Mouse (Mus musculus) forebrain, embryonic 12.5 days (tissue): ENCODE measurements around the gene Commd9. TPM values are rescaled to one million over a fixed set of nuclear protein-coding genes. Genes with fewer than 3 reads are reported as not detected.

Experiments used
- ATAC-seq: fragments of 200-750 bp; cut with Nextera tagmentation; 2 replicates; pipeline ENCODE4 v1.8.0; 2017; ENCODE audit warnings: moderate TSS enrichment; ENCODE audit not compliant: low FRiP score
- H3K27ac ChIP-seq: fragments of 300-500 bp; sonication (generic); 2 replicates; pipeline ENCODE4 v1.5.1; 2016; ENCODE audit warnings: mild to moderate bottlenecking
- H3K27me3 ChIP-seq: fragments of 300-500 bp; sonication (generic); 2 replicates; pipeline ENCODE4 v1.6.1; 2016; ENCODE audit warnings: mild to moderate bottlenecking
- H3K36me3 ChIP-seq: fragments of 300-500 bp; sonication (generic); replicated peaks from 2 replicates; pipeline ENCODE4 v1.6.1; 2016; ENCODE audit warnings: mild to moderate bottlenecking
- H3K4me1 ChIP-seq: fragments of 300-500 bp; sonication (generic); 2 replicates; pipeline ENCODE4 v1.6.1; 2016
- H3K4me2 ChIP-seq: fragments of 300-500 bp; sonication (generic); 2 replicates; pipeline ENCODE4 v1.6.1; 2016; ENCODE audit warnings: mild to moderate bottlenecking, moderate library complexity
- H3K4me3 ChIP-seq: fragments of 300-500 bp; sonication (generic); replicated peaks from 2 replicates; pipeline ENCODE4 v1.5.1; 2016; ENCODE audit warnings: mild to moderate bottlenecking
- H3K9ac ChIP-seq: fragments of 300-500 bp; sonication (generic); 2 replicates; pipeline ENCODE4 v1.6.1; 2016; ENCODE audit warnings: mild to moderate bottlenecking
- H3K9me3 ChIP-seq: fragments of 300-500 bp; sonication (generic); 2 replicates; pipeline ENCODE4 v1.6.1; 2016
- WGBS: fragments of 180-500 bp; shearing (Covaris S2); methylation state at CpG from one replicate; pipeline ENCODE4 v1.1.7; 2016; 5-methylcytosine and 5-hydroxymethylcytosine counted together
- polyA plus RNA-seq: library from polyadenylated mRNA; unstranded; fragments of >200 nt; fragmentation: Nextera tagmentation; extraction: Ambion mirVana; gene quantifications from 2 replicates; pipeline ENCODE4 v1.2.1, GENCODE M21; 2016

The Commd9 gene
- polyA plus RNA-seq, 1 experiment from 2014 or later = 78.2 TPM

DNA sequence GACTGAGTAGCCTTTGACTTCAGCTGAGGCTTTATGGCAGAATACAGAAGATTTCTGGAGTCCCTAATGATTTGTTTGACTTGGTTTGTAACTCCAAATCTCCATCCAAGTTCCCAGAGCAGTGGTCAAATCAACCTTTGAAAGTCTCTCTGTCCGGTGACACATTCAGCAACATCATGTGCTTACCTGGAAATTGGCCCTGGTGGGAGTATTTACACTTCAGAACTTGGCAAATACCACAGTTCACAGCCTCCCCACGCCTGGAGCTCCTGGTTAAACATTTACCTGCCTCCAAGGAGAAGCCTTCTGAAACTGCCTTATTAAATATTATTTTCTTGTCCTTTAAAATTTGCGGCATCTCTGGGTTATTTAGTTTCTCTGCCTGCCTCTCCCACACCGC, 37.1 kb downstream of the Commd9 start:
- Histone ChIP-seq H3K4me1 (peaks cover 21% of the 10 kb centered on the region), H3K36me3 (no peaks in the 10 kb centered on the region), H3K4me2 (no peak overlapping the region), H3K27ac (no peak overlapping the region), H3K9ac (no peak overlapping the region), H3K4me3 (no peak overlapping the region), H3K9me3 (no peaks in the 10 kb centered on the region), H3K27me3 (no peaks in the 10 kb centered on the region)
- 84% methylated on average over 4 of the region's 4 CpGs for WGBS
- ATAC-seq = no peak

DNA sequence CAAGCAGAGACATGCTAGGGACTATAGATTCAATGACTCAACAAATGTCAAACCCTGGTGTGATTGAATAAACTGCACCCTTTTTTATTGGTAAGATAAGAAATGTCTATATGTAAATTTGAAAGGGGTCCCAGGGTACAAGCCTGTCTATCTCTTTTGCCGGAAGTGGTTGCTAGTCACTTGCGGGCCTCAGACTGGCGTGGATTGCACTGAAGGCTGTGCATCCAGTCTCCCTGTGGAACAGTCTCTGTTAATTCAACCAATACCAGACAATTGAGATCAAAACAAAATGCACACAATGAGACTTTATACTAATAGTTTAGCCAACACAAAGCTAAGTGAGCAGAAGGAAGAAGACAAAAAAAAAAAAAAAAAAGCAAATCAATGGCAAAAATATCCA, 39.1 kb downstream of the Commd9 start:
- no peak overlapping the region for H3K9ac ChIP-seq
- WGBS = 59% methylated on average over 3 of the region's 3 CpGs
- no peaks in the 10 kb centered on the region for H3K27me3 ChIP-seq
- no peaks in the 10 kb centered on the region for H3K9me3 ChIP-seq
- H3K4me1 ChIP-seq = peaks cover 12% of the 10 kb centered on the region
- H3K36me3 ChIP-seq = no peaks in the 10 kb centered on the region
- H3K4me2 ChIP-seq = no peak overlapping the region
- no peak for ATAC-seq
- no peak overlapping the region for H3K4me3 ChIP-seq
- H3K27ac ChIP-seq = no peak overlapping the region

DNA sequence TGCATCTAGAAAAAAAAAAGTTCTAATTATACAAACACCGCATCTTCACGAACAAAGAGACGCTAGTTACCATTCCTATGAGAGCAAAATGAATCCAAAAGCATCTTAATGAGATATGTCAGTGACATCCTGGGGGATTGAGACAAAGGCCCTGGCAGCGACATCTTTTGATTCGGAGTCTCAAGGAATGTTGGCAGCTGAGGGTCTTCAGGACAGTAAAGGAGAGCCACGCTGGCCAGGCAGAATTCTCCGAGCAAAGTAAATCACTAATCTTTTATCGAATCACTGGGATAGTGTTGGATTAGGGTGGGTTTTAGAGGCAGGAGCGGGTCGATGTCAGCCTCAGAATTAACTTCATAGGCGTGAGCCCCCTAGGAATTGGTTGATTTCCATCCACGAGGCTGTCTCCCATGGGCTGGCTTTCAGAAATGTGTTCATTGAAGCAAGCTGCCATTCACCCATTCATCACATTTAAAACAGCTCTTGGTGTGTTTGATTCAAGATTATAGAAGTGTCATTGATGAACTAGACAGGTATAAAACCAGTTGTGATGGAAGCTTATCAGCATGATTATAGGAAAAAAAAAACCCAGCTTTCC, 39.6 kb downstream of the Commd9 start:
- H3K9ac ChIP-seq = no peak overlapping the region
- no peak for ATAC-seq
- no peaks in the 10 kb centered on the region for H3K27me3 ChIP-seq
- H3K27ac ChIP-seq = peak overlapping the region; percentile 68
- no peak overlapping the region for H3K4me2 ChIP-seq
- peaks cover 7% of the 10 kb centered on the region for H3K4me1 ChIP-seq
- H3K36me3 ChIP-seq = no peaks in the 10 kb centered on the region
- no peaks in the 10 kb centered on the region for H3K9me3 ChIP-seq
- H3K4me3 ChIP-seq = no peak overlapping the region
- WGBS = 36% methylated on average over 12 of the region's 12 CpGs

DNA sequence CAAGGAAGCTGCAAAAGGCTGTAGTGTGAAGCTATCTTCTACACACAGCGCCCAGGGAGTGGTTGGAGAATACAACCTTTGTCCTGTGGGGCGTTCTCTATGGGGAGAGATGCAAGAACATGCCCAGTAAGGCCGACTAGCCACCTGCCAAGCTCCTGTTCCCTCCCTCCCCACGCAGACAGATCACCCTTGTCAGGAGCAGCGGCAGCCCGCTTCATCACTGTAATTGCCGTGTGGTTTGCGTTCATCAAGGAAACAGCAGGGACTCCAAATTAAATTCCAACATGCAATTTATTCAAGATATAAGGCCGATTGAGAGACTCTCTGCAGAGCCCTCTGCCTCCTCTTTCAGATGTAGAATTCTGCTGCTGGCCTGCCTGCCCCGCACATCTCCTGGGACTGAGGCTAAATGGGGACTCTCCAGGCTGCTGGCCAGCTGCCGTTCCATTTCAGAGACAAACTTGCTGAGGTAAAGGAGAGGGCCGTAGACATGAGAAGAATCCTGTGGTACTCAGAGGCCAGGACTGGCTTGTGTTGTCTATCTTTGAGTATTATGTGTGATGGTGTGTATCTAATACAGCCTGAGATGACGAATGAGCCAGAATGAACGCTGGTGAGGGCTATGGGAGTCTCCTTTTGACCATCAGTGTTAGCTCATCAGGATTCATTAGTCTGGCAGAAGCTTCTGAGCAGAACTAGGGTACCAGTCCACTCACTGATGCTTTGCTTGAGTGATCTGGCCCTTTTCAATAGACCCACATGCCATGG, 46.3 kb downstream of the Commd9 start:
- 72% methylated on average over 14 of the region's 14 CpGs for WGBS
- Histone ChIP-seq H3K36me3 (no peaks in the 10 kb centered on the region), H3K9me3 (no peaks in the 10 kb centered on the region), H3K27ac (peak overlapping the region; percentile 61), H3K27me3 (no peaks in the 10 kb centered on the region), H3K9ac (no peak overlapping the region), H3K4me2 (no peak overlapping the region), H3K4me3 (no peak overlapping the region), H3K4me1 (peaks cover 8% of the 10 kb centered on the region; the same call in 1 of the 2 replicates)
- 0 out of 2 replicates have a peak, but pooled peaks have one; percentile 46 for ATAC-seq

DNA sequence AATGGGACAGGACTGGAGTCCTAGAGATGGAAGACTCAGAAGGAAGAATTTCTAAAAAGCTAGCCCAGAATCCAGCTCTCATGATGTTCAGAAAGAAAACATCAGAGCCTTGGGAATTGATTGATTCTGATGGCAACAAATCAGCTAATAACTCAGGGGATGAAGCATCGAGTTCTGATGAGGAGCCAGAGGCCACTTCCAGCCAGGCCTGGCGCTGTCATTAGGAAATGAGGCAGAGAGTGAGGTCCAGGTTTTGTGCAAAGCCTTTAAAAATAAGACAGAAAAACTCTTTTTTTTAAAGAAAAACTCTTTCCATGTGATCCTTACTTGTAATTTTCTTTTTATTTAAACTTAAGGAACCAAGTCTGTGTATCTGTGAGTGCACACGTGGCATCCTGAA, 47.3 kb downstream of the Commd9 start:
- Histone ChIP-seq H3K27ac (no peak overlapping the region), H3K9ac (no peak overlapping the region), H3K4me2 (no peak overlapping the region), H3K36me3 (no peaks in the 10 kb centered on the region), H3K9me3 (no peaks in the 10 kb centered on the region), H3K27me3 (no peaks in the 10 kb centered on the region), H3K4me1 (peaks cover 8% of the 10 kb centered on the region; the same call in 1 of the 2 replicates), H3K4me3 (no peak overlapping the region)
- ATAC-seq = no peak
- WGBS = 86% methylated on average over 3 of the region's 3 CpGs

DNA sequence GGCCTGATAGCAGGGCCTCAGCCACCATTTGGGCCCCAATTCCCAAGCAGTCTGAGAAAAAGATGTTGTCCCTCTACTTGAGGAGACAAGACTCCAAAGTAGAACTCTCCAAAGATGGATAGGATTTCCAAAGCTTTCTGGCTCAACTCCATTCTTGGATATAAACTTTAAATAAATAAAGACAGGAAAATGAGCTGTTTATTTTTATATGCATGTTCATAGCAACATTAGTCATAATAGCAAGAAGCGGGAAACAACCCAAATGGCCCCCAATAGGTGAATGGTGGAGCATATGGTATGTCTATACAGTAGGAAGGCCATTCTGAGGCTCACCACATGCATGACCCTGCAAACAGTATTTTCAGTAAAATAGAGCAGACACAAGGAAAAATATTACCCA, 49.0 kb downstream of the Commd9 start:
- Histone ChIP-seq H3K4me1 (peaks cover 8% of the 10 kb centered on the region; the same call in 1 of the 2 replicates), H3K9me3 (0 out of 2 replicates have a peak, but pooled peaks cover 3% of the 10 kb centered on the region), H3K4me2 (no peak overlapping the region), H3K36me3 (no peaks in the 10 kb centered on the region), H3K9ac (no peak overlapping the region), H3K4me3 (no peak overlapping the region), H3K27ac (no peak overlapping the region), H3K27me3 (no peaks in the 10 kb centered on the region)
- ATAC-seq = no peak
- 90% methylated on average over 1 of the region's 1 CpGs for WGBS

DNA sequence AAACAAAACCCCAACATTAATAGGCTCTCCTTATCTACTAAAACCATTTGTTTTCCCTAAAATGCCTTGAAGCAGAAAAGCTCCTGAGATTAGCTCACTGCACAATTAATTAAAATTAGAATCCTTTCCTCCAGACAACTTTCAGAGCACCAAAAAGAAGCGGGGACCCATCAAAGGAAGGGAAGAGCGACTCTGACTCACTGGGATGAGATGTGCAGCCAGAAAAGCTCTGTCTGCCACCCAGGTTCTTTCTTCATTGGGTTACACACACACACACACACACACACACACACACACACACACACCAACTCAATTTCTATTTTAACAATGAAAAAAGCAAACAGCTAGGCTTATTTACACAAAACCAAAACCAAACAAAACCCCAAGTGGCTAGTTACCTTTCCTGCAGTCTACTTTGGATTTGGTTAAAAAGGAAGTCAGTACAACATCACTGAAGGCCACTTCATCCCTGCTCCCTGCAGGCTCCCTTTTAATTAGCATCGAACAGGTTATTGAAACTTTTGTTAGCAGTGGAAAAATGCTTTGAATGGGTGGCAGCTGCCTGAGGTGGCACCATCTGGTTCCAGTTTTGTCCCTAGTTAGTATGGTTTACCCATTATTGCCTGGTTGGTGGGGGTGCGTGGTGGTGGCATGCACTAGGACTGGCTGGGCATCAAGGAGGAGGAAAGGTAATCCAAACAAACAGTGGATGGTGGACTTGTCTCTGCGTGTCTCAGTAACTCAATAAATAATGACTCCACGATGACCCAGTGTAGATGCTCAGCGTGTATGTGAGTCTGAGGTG, 64.9 kb downstream of the Commd9 start:
- WGBS = 38% methylated on average over 7 of the region's 7 CpGs
- peaks cover 27% of the 10 kb centered on the region for H3K36me3 ChIP-seq
- ATAC-seq = peak; percentile 45; the same call in 1 of the 2 replicates
- H3K27me3 ChIP-seq = no peaks in the 10 kb centered on the region
- H3K4me2 ChIP-seq = no peak overlapping the region
- no peaks in the 10 kb centered on the region for H3K9me3 ChIP-seq
- no peak overlapping the region for H3K9ac ChIP-seq
- no peak overlapping the region for H3K4me3 ChIP-seq
- H3K4me1 ChIP-seq = peaks cover 11% of the 10 kb centered on the region
- H3K27ac ChIP-seq = peak overlapping the region; percentile 68

Other genes starting within 250 kb of the Commd9 start
- gene Rag1, start 236.7 kb upstream of the Commd9 start, polyA plus RNA-seq = 0.04 and 0.14 TPM in 2 replicates
- gene B230118H07Rik, start 236.7 kb upstream of the Commd9 start, polyA plus RNA-seq = 51.7 and 59.1 TPM in 2 replicates
- 18.9 and 19.6 TPM in 2 replicates for gene Traf6, start 207.8 kb upstream of the Commd9 start, polyA plus RNA-seq
- 14.1 and 15.5 TPM in 2 replicates for gene Prr5l, start 3.2 kb upstream of the Commd9 start, polyA plus RNA-seq